Mouse (Mus musculus) brown adipose tissue, adult 24 weeks (tissue): ENCODE measurements at regions not wholly inside any gene's neighbourhood (a gene's known extent, or its start where the extent isn't known, plus 50 kb on each side); places are given as distances from the start of the nearest gene placed in this dataset.

Experiments
- H3K27ac ChIP-seq: fragments of 200-500 bp; replicated peaks from 2 replicates; pipeline ENCODE4 v1.5.1; 2012; ENCODE audit warnings: low read depth, mild to moderate bottlenecking, low read length
- H3K4me1 ChIP-seq: fragments of 200-500 bp; 2 replicates; pipeline ENCODE4 v1.6.1; 2012; ENCODE audit warnings: low read length, mixed read lengths; ENCODE audit not compliant: control insufficient read depth, insufficient read depth, insufficient read length
- H3K4me3 ChIP-seq: fragments of 200-500 bp; 2 replicates; pipeline ENCODE4 v1.5.1; 2012; ENCODE audit warnings: low read depth, mild to moderate bottlenecking, low read length, moderate library complexity; ENCODE audit not compliant: insufficient read depth

DNA sequence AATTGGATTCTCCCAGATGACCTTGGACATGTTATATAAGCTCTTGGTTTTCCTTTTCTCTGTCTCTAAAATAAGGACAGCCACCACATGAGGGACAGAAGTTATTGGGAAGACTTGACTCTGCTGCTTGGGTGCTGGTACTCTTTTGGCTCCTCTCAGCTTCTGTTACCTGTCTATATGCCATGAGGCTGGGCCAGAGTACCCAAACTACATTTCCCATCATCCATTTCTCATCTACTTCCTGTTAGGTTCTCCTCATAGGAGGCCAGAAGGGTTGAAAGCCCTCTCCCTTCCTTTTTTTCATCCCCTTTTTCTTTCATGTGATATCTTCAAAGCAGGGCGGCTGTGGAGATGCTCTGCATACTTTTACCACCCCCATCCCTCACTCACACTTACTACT lies 172.6 kb downstream of the 9530068E07Rik start:
- no peak overlapping the region for H3K27ac ChIP-seq
- peaks cover 6% of the 10 kb centered on the region; the same call in 1 of the 2 replicates for H3K4me1 ChIP-seq
- no peak overlapping the region for H3K4me3 ChIP-seq

- Histone ChIP-seq H3K4me3 (no peak overlapping the region), H3K4me1 (peaks cover 6% of the 10 kb centered on the region; the same call in 1 of the 2 replicates), H3K27ac (no peak overlapping the region)
Measured at GRCm38 (mm10) chr11:52569759-52570158, 173.5 kb downstream of the 9530068E07Rik start.

DNA sequence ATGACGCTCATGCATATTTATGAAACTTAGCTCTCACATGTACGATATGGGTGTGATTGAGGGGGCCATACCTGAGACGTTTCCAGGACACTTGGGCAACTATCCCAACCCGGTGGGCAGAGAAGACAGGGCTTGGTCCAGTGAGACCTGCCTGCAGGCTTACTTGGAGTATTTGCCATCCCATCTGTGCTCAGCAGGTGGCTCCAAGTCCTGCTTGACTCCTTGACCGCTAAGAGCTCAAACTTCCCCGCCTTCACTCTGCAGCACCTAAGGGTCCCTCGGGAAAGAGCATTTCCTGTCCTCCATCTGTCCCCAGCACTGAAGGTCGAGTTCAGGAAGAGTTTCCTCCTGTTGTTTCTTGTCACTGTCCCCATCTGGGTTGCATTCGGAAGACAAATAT lies 182.2 kb downstream of the 9530068E07Rik start:
- Histone ChIP-seq H3K4me1 (no peaks in the 10 kb centered on the region), H3K27ac (no peak overlapping the region), H3K4me3 (no peak overlapping the region)

GRCm38 (mm10) chr11:52579764-52580377 lies 183.6 kb downstream of the 9530068E07Rik start:
- Histone ChIP-seq H3K27ac (no peak overlapping the region), H3K4me3 (no peak overlapping the region)

GRCm38 (mm10) chr11:52591596-52592180 lies 172.7 kb upstream of the Fstl4 start:
- Histone ChIP-seq H3K27ac (no peak overlapping the region), H3K4me3 (no peak overlapping the region), H3K4me1 (no peaks in the 10 kb centered on the region)

More at GRCm38 (mm10) chr11:52579764-52580377, 183.6 kb downstream of the 9530068E07Rik start:
- H3K4me1 ChIP-seq = no peaks in the 10 kb centered on the region

- Histone ChIP-seq H3K27ac (no peak overlapping the region), H3K4me1 (no peaks in the 10 kb centered on the region), H3K4me3 (no peak overlapping the region)
Measured at GRCm38 (mm10) chr11:52594092-52594491, 170.3 kb upstream of the Fstl4 start.

DNA sequence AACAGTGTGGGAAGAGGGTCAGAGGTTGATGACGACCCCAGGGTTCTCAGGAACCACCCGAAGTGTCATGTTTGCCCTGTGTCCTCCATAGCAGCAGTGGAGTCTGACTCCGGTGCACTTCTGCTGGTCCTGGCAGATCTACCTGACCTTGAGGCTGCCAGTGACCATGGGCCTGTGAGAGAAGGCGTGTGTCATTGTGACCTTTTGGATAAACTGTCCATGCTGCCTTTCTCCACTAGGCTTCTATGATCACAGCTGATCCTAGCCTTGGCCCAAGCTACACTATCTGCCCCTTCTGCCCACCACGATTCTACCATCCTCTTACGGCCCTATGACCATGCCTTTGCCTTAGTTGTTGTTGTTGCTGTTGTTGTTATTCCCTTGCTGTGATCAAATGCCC lies 163.2 kb upstream of the Fstl4 start:
- Histone ChIP-seq H3K4me1 (no peaks in the 10 kb centered on the region; the same call in none of the 2 replicates), H3K4me3 (no peak overlapping the region), H3K27ac (peak overlapping the region; percentile 51; the same call in 1 of the 2 replicates)

DNA sequence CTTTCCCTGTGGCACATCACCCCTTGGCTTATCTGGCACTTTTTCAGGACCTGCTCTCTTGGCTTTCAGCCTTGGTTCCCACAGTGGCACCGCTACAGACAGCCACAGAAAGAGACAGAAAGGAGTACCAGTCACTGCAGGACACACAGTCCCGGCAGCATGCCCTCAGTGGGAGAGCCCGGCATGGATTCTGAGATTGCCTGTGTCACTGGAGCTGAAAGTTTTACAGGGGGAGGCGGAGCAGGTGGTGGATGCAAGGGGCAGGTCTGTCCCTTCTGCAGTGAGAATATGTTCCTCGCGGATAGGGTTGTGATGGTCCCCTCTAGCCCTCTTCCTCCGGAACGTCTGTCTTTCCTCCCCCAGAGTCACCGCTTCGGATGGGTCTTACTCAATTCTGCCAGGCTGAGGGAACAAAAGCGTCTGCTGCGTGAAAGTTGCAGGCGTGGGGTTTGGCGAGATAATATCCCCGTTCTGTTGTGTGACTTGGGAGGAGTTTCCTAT lies 162.3 kb upstream of the Fstl4 start:
- Histone ChIP-seq H3K4me3 (no peak overlapping the region), H3K4me1 (no peaks in the 10 kb centered on the region; the same call in none of the 2 replicates), H3K27ac (no peak overlapping the region)

- no peak overlapping the region for H3K27ac ChIP-seq
- no peaks in the 10 kb centered on the region; the same call in none of the 2 replicates for H3K4me1 ChIP-seq
- no peak overlapping the region for H3K4me3 ChIP-seq
Measured at GRCm38 (mm10) chr11:52602796-52603195, 161.6 kb upstream of the Fstl4 start.

GRCm38 (mm10) chr11:52610681-52611165 lies 153.7 kb upstream of the Fstl4 start:
- Histone ChIP-seq H3K27ac (no peak overlapping the region), H3K4me1 (no peaks in the 10 kb centered on the region), H3K4me3 (no peak overlapping the region)

DNA sequence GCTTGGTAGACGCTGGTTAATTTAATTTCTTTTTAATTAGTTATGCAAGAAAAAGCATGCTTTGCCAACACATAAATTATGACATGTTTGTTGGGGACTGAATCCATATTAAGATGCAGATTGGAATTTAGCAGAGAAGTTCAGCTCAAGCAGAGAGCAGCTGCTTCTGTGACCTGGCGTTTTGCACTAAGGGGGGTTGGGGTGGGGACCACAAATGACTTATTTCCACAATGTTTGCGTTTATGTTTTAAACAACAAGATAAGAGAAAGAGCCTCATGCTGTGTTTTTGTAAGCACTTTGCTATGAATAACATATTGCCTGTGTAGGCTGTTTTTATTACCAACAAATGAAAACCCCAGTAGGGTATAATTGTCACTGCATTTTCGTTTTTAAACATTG lies 148.8 kb upstream of the Fstl4 start:
- H3K4me3 ChIP-seq = no peak overlapping the region
- H3K27ac ChIP-seq = no peak overlapping the region
- H3K4me1 ChIP-seq = no peaks in the 10 kb centered on the region

DNA sequence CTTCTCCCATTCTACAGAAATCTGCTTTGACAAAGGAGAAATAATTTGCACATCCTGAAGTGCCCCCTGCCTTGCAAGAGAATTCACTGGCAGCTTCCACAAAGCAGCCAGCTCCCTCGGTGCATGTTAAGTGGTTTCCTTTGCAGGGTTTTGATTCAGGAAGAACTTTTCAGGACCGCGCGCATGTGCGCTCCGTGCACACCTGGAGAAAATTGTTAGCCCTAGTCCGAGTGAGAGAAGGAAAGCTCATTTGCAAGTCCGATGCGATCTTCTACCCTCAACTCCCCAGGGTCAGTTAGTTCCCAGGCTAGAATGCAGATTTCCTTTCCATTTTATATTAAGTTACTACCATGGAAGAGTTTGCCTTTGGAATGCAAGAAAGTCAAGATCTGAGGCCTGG lies 145.8 kb upstream of the Fstl4 start:
- no peak overlapping the region; the same call in 1 of the 2 replicates for H3K4me3 ChIP-seq
- H3K4me1 ChIP-seq = no peaks in the 10 kb centered on the region
- H3K27ac ChIP-seq = no peak overlapping the region

DNA sequence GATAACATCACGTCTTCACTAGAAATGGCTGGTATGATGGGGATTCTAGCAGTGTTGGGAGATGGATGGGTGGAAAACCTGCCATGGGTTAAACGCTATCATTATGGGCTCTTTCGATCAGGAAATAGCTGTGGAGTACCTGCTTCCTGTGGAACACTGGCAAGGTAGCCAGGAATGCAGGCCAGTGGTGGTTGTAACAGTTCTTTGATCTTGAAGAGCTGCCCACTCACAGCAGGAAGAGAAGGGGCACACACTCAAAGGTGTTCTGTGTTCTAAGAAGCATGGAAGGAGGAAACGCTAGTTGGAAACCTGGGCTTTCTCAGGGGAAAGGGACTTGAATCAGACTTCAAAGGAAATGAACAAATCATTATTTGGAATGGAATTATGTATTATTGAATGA lies 141.6 kb upstream of the Fstl4 start:
- H3K27ac ChIP-seq = no peak overlapping the region
- no peaks in the 10 kb centered on the region for H3K4me1 ChIP-seq
- H3K4me3 ChIP-seq = no peak overlapping the region

GRCm38 (mm10) chr11:52628875-52629274 lies 135.6 kb upstream of the Fstl4 start:
- Histone ChIP-seq H3K4me3 (no peak overlapping the region), H3K4me1 (no peaks in the 10 kb centered on the region), H3K27ac (no peak overlapping the region)

DNA sequence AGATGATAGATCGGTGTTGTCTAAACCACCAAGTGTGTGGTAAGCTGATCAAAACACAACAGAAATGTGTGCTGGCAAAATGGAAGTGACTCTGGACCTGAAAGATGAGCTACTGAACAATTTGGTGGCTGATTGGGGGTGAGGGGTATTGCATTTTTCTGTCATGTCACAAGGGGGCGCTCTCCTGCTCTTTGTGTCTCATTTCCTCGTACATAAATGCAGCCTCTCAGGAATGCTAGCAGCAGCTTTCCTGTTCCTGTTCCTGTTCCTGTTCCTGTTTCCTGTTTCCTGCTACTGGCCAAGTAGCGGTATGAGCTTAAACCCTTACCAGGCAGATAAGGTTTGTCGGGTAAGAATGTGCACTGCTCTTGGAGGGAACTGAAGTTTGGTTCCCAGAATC lies 134.7 kb upstream of the Fstl4 start:
- Histone ChIP-seq H3K27ac (no peak overlapping the region), H3K4me1 (no peaks in the 10 kb centered on the region), H3K4me3 (no peak overlapping the region)

DNA sequence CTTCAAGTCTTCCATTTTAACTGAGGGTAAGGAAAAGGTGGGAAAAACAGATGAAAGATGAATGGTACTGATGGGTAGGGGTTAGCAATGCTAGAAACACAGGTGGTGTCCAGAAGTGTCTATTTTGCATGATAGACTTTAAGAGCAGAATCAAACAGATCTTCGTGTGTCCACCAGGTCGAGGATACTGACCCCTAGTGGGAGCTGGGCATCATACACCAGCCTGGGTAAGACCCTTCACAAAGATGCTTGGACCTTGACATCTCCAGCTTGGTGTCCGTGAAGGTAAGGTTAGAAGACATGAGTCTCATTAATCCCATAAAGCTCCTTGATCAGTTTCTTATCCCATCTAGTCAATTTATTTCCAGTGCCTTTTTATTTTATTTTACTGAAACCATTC lies 132.9 kb upstream of the Fstl4 start:
- H3K27ac ChIP-seq = no peak overlapping the region
- no peak overlapping the region for H3K4me3 ChIP-seq
- no peaks in the 10 kb centered on the region for H3K4me1 ChIP-seq
